Mouse (Mus musculus): ENCODE results near the gene Tatdn3. TPM values are rescaled to one million over a fixed set of nuclear protein-coding genes. Genes with fewer than 3 reads are reported as not detected.
A peak's percentile ranks its signal among the peaks of the same experiment; 100 is the strongest.

Tatdn3 gene
- polyA plus RNA-seq (2012; rRNA removed) = 25.9 and 27.8 TPM in 2 replicates
- polyA plus RNA-seq (2014; fragmentation: Nextera tagmentation; extraction: Ambion mirVana) = 15.7 and 17.2 TPM in 2 replicates

GRCm38 (mm10) chr1:191062781-191063485 is at the start of gene Tatdn3, which contains the start of gene Nsl1:
Tatdn3 (minus strand) TSS chr1:191062932.
Nsl1 (plus strand) TSS chr1:191063012.
- WGBS = under 1% methylated on average over 55 of the region's 56 CpGs
- Histone ChIP-seq H3K4me2 (replicated peaks; ENCODE audit: low read depth, low read length, severe bottlenecking) (peak within 1 kb of the TSS; percentile 65), H3K36me3 (ENCODE audit: control insufficient read depth, insufficient read depth, low read length) (peaks cover 28% of the 10 kb centered on the region), H3K9ac (ENCODE audit: low read depth, low read length, severe bottlenecking) (peak within 1 kb of the TSS; percentile 77), H3K9me3 (ENCODE audit: control insufficient read depth, low read length) (no peaks in the 10 kb centered on the region), H3K4me3 (replicated peaks; ENCODE audit: low read length) (peak within 1 kb of the TSS; percentile 81), H3K4me1 (ENCODE audit: control insufficient read depth, insufficient read depth, low read length) (peaks cover 12% of the 10 kb centered on the region), H3K27me3 (ENCODE audit: control insufficient read depth, insufficient read depth, low read length) (no peaks in the 10 kb centered on the region), H3K27ac (replicated peaks; ENCODE audit: low read depth, low read length) (peak within 1 kb of the TSS; percentile 16; the same call in 1 of the 2 replicates)
- DNase-seq (ENCODE audit: low spot score) (peak; percentile 91), ATAC-seq (ENCODE audit: low FRiP score, low read depth) (peak; percentile 92)
- TF ChIP-seq POLR2A (IDR thresholded peaks at IDR 0.05; ENCODE audit: borderline replicate concordance, extremely low read depth, insufficient read depth, insufficient read length) = peak; percentile 38; the same call in 1 of the 2 replicates

GRCm38 (mm10) chr1:191111146-191111545 is 48.4 kb upstream of the Tatdn3 start:
- Histone ChIP-seq H3K36me3 (ENCODE audit: control insufficient read depth, insufficient read depth, low read length) (0 out of 2 replicates have a peak, but pooled peaks cover 2% of the 10 kb centered on the region), H3K4me2 (replicated peaks; ENCODE audit: low read depth, low read length, severe bottlenecking) (no peak overlapping the region), H3K4me3 (replicated peaks; ENCODE audit: low read length) (no peak overlapping the region), H3K27me3 (ENCODE audit: control insufficient read depth, insufficient read depth, low read length) (no peaks in the 10 kb centered on the region), H3K27ac (replicated peaks; ENCODE audit: low read depth, low read length) (no peak overlapping the region), H3K9ac (ENCODE audit: low read depth, low read length, severe bottlenecking) (no peak overlapping the region), H3K4me1 (ENCODE audit: control insufficient read depth, insufficient read depth, low read length) (no peaks in the 10 kb centered on the region), H3K9me3 (ENCODE audit: control insufficient read depth, low read length) (no peaks in the 10 kb centered on the region)
- TF ChIP-seq POLR2A (IDR thresholded peaks at IDR 0.05; ENCODE audit: borderline replicate concordance, extremely low read depth, insufficient read depth, insufficient read length) = no peak
- no peak for ATAC-seq (ENCODE audit: low FRiP score, low read depth)
- WGBS = 47% methylated on average over 8 of the region's 8 CpGs
- no peak for DNase-seq (ENCODE audit: low spot score)

GRCm38 (mm10) chr1:191109907-191110306 is 47.2 kb upstream of the Tatdn3 start:
- Histone ChIP-seq H3K36me3 (ENCODE audit: control insufficient read depth, insufficient read depth, low read length) (0 out of 2 replicates have a peak, but pooled peaks cover 2% of the 10 kb centered on the region), H3K9ac (ENCODE audit: low read depth, low read length, severe bottlenecking) (no peak overlapping the region), H3K4me2 (replicated peaks; ENCODE audit: low read depth, low read length, severe bottlenecking) (no peak overlapping the region), H3K4me1 (ENCODE audit: control insufficient read depth, insufficient read depth, low read length) (no peaks in the 10 kb centered on the region), H3K4me3 (replicated peaks; ENCODE audit: low read length) (no peak overlapping the region), H3K27ac (replicated peaks; ENCODE audit: low read depth, low read length) (no peak overlapping the region), H3K27me3 (ENCODE audit: control insufficient read depth, insufficient read depth, low read length) (no peaks in the 10 kb centered on the region), H3K9me3 (ENCODE audit: control insufficient read depth, low read length) (no peaks in the 10 kb centered on the region)
- DNase-seq (ENCODE audit: low spot score) = no peak
- no peak for ATAC-seq (ENCODE audit: low FRiP score, low read depth)
- no peak for TF ChIP-seq POLR2A (IDR thresholded peaks at IDR 0.05; ENCODE audit: borderline replicate concordance, extremely low read depth, insufficient read depth, insufficient read length)
- WGBS = 91% methylated on average over 9 of the region's 9 CpGs

GRCm38 (mm10) chr1:191107306-191107705 is 44.6 kb upstream of the Tatdn3 start:
- Histone ChIP-seq H3K27ac (replicated peaks; ENCODE audit: low read depth, low read length) (no peak overlapping the region), H3K36me3 (ENCODE audit: control insufficient read depth, insufficient read depth, low read length) (0 out of 2 replicates have a peak, but pooled peaks cover 2% of the 10 kb centered on the region), H3K27me3 (ENCODE audit: control insufficient read depth, insufficient read depth, low read length) (no peaks in the 10 kb centered on the region), H3K4me1 (ENCODE audit: control insufficient read depth, insufficient read depth, low read length) (no peaks in the 10 kb centered on the region), H3K4me3 (replicated peaks; ENCODE audit: low read length) (no peak overlapping the region), H3K4me2 (replicated peaks; ENCODE audit: low read depth, low read length, severe bottlenecking) (no peak overlapping the region), H3K9me3 (ENCODE audit: control insufficient read depth, low read length) (no peaks in the 10 kb centered on the region), H3K9ac (ENCODE audit: low read depth, low read length, severe bottlenecking) (no peak overlapping the region)
- WGBS = 65% methylated on average over 10 of the region's 10 CpGs
- ATAC-seq (ENCODE audit: low FRiP score, low read depth) (no peak), DNase-seq (ENCODE audit: low spot score) (no peak)
- no peak for TF ChIP-seq POLR2A (IDR thresholded peaks at IDR 0.05; ENCODE audit: borderline replicate concordance, extremely low read depth, insufficient read depth, insufficient read length)

GRCm38 (mm10) chr1:191105246-191105645 is 42.5 kb upstream of the Tatdn3 start:
- no peaks in the 10 kb centered on the region for H3K27me3 ChIP-seq (ENCODE audit: control insufficient read depth, insufficient read depth, low read length)
- no peak for ATAC-seq (ENCODE audit: low FRiP score, low read depth)
- H3K9ac ChIP-seq (ENCODE audit: low read depth, low read length, severe bottlenecking) = no peak overlapping the region
- TF ChIP-seq POLR2A (IDR thresholded peaks at IDR 0.05; ENCODE audit: borderline replicate concordance, extremely low read depth, insufficient read depth, insufficient read length) = no peak
- 0 out of 2 replicates have a peak, but pooled peaks cover 2% of the 10 kb centered on the region for H3K36me3 ChIP-seq (ENCODE audit: control insufficient read depth, insufficient read depth, low read length)
- H3K27ac ChIP-seq (replicated peaks; ENCODE audit: low read depth, low read length) = no peak overlapping the region
- no peak overlapping the region for H3K4me2 ChIP-seq (replicated peaks; ENCODE audit: low read depth, low read length, severe bottlenecking)
- whole genome bisulfite sequencing = 76% methylated on average over 9 of the region's 9 CpGs
- no peaks in the 10 kb centered on the region for H3K4me1 ChIP-seq (ENCODE audit: control insufficient read depth, insufficient read depth, low read length)
- no peaks in the 10 kb centered on the region for H3K9me3 ChIP-seq (ENCODE audit: control insufficient read depth, low read length)
- H3K4me3 ChIP-seq (replicated peaks; ENCODE audit: low read length) = no peak overlapping the region
- DNase-seq (ENCODE audit: low spot score) = no peak

All from limb, embryonic 14.5 days (tissue).